Mouse (Mus musculus): Measurements from ENCODE around the gene Trim41.

Gene Trim41

DNA sequence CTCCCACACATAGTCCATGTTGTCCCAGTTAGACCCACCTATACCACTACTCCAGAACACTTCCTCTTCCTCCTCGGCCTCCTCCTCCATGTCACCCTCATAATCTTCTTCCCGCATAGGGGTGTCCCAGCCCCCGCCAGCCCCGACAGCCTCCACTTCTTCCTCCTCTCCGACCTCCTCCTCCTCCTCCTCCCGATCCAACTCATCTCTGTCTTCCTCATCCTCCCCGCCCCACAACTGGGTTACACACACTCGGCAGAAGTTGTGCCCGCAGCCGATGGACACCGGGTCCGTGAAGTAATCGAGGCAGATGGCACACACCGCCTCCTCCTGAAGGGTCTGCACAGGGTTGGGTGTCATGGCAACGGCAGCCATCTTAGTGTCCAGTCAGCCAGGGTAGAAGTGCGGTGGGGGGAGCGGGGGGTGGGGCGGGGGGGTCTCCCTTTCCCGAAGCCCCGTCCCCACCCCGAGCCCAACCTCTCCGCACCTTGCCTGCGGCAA lies 822 bp downstream of the Trim41 start:
- no peak for DNase-seq (ENCODE audit: low read depth, low spot score)

GRCm38 (mm10) chr11:48815851-48816250 lies 1.3 kb downstream of the Trim41 start:
- DNase-seq (ENCODE audit: low read depth, low spot score), result no peak

DNA sequence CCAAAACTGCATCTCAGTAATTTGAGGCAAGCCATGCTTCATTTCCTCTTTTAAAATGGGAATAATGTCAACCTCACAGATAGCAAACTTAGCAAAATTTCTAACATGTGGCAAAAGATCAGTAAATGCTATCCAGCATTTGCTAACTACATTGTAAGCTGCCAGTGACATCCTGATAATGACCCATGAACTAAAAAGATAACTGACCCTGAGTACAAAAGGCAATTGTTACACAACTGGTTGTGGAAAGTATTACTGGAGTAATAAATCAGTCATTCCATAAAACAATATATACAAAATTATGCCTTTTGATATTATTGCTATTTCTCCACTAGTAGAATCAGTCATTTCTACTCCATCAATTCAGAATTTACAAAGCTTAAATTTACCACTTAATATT lies 3.4 kb downstream of the Trim41 start:
- no peak for DNase-seq (ENCODE audit: low read depth, low spot score)

DNA sequence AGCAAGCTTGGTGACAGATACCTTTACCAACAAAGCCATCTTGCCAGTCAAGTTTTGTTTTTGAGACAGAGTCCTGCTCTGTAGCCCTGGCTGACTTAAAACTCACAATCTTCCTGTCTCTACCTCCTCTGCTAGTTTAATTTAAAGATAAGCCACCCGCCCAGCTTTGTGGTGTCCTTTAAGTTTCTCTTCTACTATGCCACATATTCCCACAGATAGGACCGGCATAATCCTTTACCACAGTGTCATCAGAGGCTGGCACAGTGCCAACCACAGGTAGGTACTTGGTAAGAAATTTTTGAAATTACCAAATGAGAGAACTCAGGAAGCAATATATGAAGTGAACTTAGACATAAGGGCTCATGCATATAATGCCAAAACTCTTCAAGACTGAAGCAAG lies 7.0 kb downstream of the Trim41 start:
- DNase-seq (ENCODE audit: low read depth, low spot score), result no peak

DNA sequence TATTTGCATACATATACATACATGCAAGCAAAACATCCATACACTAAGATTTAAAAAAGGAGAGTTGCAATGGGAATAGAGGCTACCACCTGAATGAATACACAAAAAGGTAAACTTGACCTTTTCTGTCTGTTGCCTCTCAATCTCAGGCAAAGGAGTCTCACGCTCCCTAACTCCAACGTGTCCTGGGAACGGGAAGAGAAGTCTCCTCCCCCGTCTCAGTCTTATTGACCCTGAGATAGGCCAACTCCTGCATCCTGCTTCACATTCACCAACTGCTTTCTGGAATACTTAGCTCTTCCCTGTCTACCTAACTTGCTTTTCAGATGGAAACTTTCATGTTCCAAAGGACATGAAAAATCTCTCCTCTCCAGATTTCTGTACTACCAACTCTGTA lies 7.7 kb downstream of the Trim41 start:
- DNase-seq (ENCODE audit: low read depth, low spot score), result no peak

GRCm38 (mm10) chr11:48808737-48809433 lies 8.3 kb downstream of the Trim41 start:
- DNase-seq (ENCODE audit: low read depth, low spot score), result no peak

DNA sequence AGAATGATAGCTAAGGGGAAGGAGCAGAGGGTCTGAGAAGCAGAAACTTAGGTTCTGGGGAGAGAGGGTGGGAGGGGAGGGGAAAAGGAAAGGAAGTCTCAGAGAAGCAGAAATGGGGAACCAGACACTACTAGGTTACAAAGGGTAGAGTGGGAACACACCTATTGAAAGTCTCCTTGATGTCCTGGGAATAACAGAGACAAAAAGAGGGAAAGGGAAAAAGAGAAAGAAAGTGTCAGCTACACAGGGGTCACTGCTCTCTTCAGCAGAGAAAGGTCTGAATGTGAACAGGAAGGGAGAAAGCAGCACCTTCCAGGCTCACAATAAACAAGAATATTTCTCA lies 8.9 kb downstream of the Trim41 start:
- DNase-seq (ENCODE audit: low read depth, low spot score), result no peak

DNA sequence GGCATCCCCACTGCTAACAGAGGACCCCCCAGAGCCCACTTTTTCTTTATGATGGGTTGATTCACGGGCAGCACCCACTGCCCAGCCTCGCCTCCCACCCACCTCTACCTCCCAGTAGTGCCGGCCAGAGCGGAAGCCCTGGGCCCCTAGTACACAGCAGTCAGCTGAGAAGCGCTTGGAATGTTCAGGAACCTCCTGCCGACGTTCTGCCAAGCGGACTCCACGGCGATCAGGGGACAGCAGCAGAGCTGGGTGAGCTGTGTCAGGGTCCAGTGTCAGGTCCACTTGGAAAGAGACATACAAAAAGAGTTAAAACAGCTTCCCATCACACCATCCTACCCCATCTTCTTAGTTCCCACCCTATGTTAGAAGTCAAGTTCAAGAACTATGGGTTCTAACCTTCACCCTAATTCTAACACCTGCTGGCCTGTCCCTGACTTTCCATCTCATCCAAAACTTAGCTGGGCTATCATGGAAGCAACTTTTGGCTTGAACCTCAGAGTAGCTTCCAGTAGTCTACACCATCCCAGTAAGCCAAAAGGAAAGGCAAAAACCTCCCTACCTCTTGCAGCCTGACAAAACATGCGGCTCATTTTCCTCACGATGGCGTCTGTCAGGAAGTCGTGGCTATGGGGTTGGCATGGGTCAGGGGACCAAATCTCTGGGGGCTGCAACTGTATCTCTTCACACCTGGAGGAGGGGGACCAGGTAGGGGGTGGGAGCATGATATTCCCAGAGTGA lies 9.4 kb downstream of the Trim41 start:
- no peak for DNase-seq (ENCODE audit: low read depth, low spot score)

GRCm38 (mm10) chr11:48806856-48807562 lies 10.1 kb downstream of the Trim41 start:
- DNase-seq (ENCODE audit: low read depth, low spot score), result no peak

GRCm38 (mm10) chr11:48804922-48805321 lies 12.2 kb downstream of the Trim41 start:
- no peak for DNase-seq (ENCODE audit: low read depth, low spot score)

- no peak for DNase-seq (ENCODE audit: low read depth, low spot score)
Observed at GRCm38 (mm10) chr11:48803988-48804387, 13.2 kb downstream of the Trim41 start.

DNA sequence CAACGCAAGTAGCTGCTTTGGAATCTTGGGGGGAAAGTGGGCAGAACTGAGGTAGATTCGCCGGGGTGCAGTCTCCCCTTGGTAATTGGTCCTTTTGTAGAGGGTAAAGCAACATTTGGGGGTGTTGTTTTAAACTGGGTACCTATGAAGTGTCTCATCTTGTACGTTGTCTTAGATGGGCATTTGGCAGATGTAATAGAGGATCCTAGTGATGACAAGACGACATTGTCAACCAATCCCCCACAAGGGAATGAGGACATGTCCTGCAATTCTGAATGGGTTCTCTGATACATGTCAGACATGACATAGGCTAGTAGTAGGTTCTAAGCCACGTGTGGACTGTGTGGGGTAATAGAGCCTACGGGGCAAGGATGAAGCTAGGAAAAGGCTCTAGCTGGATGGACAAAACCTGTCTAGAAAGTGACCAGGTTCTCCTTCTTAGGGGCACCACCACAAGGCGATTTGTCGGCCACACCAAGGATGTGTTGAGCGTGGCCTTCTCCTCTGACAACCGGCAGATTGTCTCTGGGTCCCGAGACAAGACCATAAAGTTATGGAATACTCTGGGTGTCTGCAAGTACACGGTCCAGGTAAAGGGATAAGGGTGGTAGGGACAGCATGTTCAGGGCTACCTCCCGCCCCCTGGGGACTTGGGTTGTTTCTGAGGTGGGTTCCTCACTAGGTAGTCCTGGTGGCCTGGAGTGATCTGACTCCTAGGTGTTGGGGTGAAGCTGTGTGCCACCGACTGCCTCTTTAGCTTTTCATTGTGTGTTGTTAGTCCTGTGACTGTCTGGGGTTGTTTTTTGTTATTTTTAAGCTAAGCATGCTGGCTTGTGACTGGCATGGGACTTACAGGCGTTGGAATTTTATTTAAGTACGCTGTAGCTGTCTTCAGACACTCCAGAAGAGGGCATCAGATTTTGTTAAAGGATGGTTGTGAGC lies 15.1 kb downstream of the Trim41 start:
- DNase-seq (ENCODE audit: low read depth, low spot score), result no peak

- peak; percentile 82 for DNase-seq (ENCODE audit: low read depth, low spot score)
Observed at GRCm38 (mm10) chr11:48799921-48800701, 17.0 kb downstream of the Trim41 start, which contains the start of gene Rack1. Gene Rack1, plus strand, starts transcription at chr11:48800332.

- DNase-seq (ENCODE audit: low read depth, low spot score), result no peak
Observed at GRCm38 (mm10) chr11:48798984-48799920, 17.9 kb downstream of the Trim41 start.

DNA sequence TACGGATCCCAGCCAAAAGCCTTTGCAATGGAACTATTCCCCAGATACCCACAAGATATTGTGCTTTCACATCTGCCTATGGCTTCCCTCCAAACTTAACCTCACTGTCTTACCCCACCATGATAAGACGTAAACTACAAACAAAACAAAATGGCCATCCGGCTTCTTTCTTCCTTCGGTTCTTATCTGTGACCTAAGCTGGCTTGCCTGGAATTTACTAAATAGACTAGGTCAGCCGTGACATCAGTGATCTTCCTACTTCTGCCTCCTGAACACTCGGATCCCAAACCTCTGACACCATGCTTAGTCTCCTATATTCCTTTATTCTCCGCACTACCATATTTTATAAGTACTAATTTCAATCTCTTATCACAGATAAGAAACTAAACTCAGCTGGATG lies 18.8 kb downstream of the Trim41 start:
- no peak for DNase-seq (ENCODE audit: low read depth, low spot score)

GRCm38 (mm10) chr11:48797287-48797686 lies 19.9 kb downstream of the Trim41 start:
- no peak for DNase-seq (ENCODE audit: low read depth, low spot score)

DNA sequence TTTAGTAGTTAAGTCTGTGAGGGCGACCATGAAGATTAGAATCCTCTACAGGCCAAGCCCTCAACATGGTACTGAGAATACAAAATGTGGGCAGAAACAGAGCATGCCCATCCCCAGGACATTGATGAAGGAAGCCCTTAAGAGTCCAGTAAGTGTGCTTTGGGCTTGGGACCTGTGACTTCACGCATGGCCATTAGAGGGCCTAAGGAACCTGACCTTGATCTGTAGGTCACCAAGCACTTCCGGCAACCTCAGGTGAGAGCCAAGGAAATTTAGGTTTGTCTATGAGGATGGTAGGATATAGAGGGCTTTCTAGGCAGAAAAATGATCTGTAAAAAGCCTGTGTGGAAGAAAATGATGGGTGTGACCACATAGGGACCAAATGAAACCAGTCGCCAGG lies 20.9 kb downstream of the Trim41 start:
- no peak for DNase-seq (ENCODE audit: low read depth, low spot score)

DNA sequence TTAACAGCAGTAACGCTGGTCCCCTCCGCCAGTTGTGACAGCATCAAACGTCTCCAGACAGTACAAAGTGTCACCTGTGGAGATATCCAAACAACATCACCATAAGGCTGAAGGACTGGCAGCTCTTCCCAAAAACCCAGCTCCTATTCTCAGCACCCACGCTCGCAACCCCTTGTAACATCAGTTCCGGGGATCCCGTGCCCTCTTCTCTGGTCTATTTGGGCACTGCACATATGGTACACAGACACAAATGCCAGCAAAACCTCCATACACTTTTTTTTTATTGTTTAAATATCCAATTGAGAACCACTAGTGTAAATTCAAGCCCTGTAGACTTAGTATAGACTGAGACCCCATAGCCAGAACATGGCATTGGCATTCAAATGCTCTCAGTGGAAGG lies 21.9 kb downstream of the Trim41 start:
- no peak for DNase-seq (ENCODE audit: low read depth, low spot score)

GRCm38 (mm10) chr11:48793184-48793583 lies 24.0 kb downstream of the Trim41 start:
- DNase-seq (ENCODE audit: low read depth, low spot score), result no peak

Measured in embryo, embryonic 11.5 days (tissue).